Mouse (Mus musculus): ENCODE results near the gene Rp2. TPM values are rescaled to one million over a fixed set of nuclear protein-coding genes. Genes with fewer than 3 reads are reported as not detected.

Gene Rp2
- polyA plus RNA-seq, 1 experiment from 2014 or later, result 10.2 TPM

- ATAC-seq (ENCODE audit: low read depth) (peak; percentile 50), DNase-seq (peak; percentile 46)
- peak overlapping the region; percentile 85 for H3K9ac ChIP-seq
- H3K27me3 ChIP-seq, result no peaks in the 10 kb centered on the region
- peak overlapping the region; percentile 82 for H3K4me2 ChIP-seq
- peak overlapping the region; percentile 84 for H3K27ac ChIP-seq
- peak overlapping the region; percentile 75 for H3K4me3 ChIP-seq (replicated peaks)
- peaks cover 7% of the 10 kb centered on the region; the same call in 1 of the 2 replicates for H3K4me1 ChIP-seq (replicated peaks)
- H3K9me3 ChIP-seq (replicated peaks), result no peaks in the 10 kb centered on the region
- WGBS (ENCODE audit: insufficient replicate concordance), result 18% methylated on average over 47 of the region's 51 CpGs
- peaks cover 6% of the 10 kb centered on the region for H3K36me3 ChIP-seq
Observed at GRCm38 (mm10) chrX:20425839-20426449, 61.7 kb downstream of the Rp2 start.

Other genes with a start within 250 kb of the Rp2 start
- 0.21 and 0.38 TPM in 2 replicates for gene Slc9a7, start 72.7 kb upstream of the Rp2 start, polyA plus RNA-seq (2015; fragmentation: Nextera tagmentation; extraction: Ambion mirVana)
- gene Jade3, start 61.2 kb downstream of the Rp2 start, polyA plus RNA-seq (2015; fragmentation: Nextera tagmentation; extraction: Ambion mirVana), result 6.0 and 8.4 TPM in 2 replicates
- 112 and 133 TPM in 2 replicates for gene Rgn, start 185.3 kb downstream of the Rp2 start, polyA plus RNA-seq (2015; fragmentation: Nextera tagmentation; extraction: Ambion mirVana)